Mouse (Mus musculus) neural tube, embryonic 11.5 days (tissue): ENCODE measurements around the gene Mrpl1. TPM values are rescaled to one million over a fixed set of nuclear protein-coding genes. Genes with fewer than 3 reads are reported as not detected.

ENCODE experiments used
- ATAC-seq: fragments of 200-750 bp; cut with Nextera tagmentation; 2 replicates; pipeline ENCODE4 v1.8.0; 2017; ENCODE audit warnings: moderate number of reproducible peaks, mild to moderate bottlenecking, moderate TSS enrichment, moderate library complexity; ENCODE audit not compliant: insufficient read depth, low FRiP score, low TSS enrichment
- DNase-seq: peaks from one replicate; pipeline ENCODE4 v3.0.0-alpha.2; 2015; ENCODE audit warnings: low spot score
- H3K27ac ChIP-seq: fragments of 300-500 bp; sonication (generic); 2 replicates; pipeline ENCODE4 v1.5.1; 2014; ENCODE audit warnings: low read depth, mild to moderate bottlenecking, low read length
- H3K27me3 ChIP-seq: fragments of 300-500 bp; sonication (generic); 2 replicates; pipeline ENCODE4 v1.6.1; 2014; ENCODE audit warnings: mild to moderate bottlenecking, low read length, mixed read lengths; ENCODE audit not compliant: control insufficient read depth, insufficient read depth
- H3K36me3 ChIP-seq: fragments of 300-500 bp; sonication (generic); 2 replicates; pipeline ENCODE4 v1.6.1; 2014; ENCODE audit warnings: mild to moderate bottlenecking, low read length, moderate library complexity, mixed read lengths; ENCODE audit not compliant: control insufficient read depth, insufficient read depth
- H3K4me1 ChIP-seq: fragments of 300-500 bp; sonication (generic); 2 replicates; pipeline ENCODE4 v1.6.1; 2014; ENCODE audit warnings: low read length, mixed read lengths; ENCODE audit not compliant: control insufficient read depth, insufficient read depth
- H3K4me2 ChIP-seq: fragments of 300-500 bp; sonication (generic); 2 replicates; pipeline ENCODE4 v1.6.1; 2014; ENCODE audit warnings: low read depth, mild to moderate bottlenecking, moderate library complexity
- H3K4me3 ChIP-seq: fragments of 300-500 bp; sonication (generic); 2 replicates; pipeline ENCODE4 v1.5.1; 2014; ENCODE audit warnings: low read depth, low read length
- H3K9ac ChIP-seq: fragments of 300-500 bp; sonication (generic); 2 replicates; pipeline ENCODE4 v1.6.1; 2014; ENCODE audit warnings: mild to moderate bottlenecking, low read length
- H3K9me3 ChIP-seq: fragments of 300-500 bp; sonication (generic); 2 replicates; pipeline ENCODE4 v1.6.1; 2016; ENCODE audit warnings: low read length; ENCODE audit not compliant: control insufficient read depth
- WGBS: fragments of 180-500 bp; shearing (Covaris S2); extraction: QIAGEN DNeasy Blood & Tissue Kit; methylation state at CpG from one replicate; pipeline ENCODE4 v1.1.7; 2014; 5-methylcytosine and 5-hydroxymethylcytosine counted together
- polyA plus RNA-seq: library from polyadenylated mRNA; unstranded; fragments of >200 nt; fragmentation: Nextera tagmentation; extraction: Ambion mirVana; gene quantifications from 2 replicates; pipeline ENCODE4 v1.2.1, GENCODE M21; 2014

Mrpl1 gene
- polyA plus RNA-seq, 1 experiment from 2014 or later, result 22.3 TPM

DNA sequence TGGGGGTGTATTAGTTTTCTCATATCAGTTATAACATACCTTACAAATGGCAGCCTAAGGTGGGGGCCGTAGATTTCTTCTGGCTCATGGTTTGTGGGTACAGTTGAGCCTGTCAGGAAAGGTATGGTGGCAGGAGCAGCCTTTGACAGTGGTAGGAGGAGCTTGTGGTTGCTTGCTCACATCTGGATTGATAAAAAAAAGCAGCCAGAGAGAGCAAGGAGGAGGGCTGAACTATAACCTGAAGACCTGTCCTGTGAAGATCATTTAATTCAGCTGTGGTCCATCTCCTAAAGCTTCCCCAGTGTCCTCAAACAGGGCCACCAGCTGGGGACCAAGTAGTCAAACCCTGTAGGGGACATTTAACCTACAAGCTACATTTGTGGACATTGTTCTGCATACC lies 12.0 kb downstream of the Mrpl1 start:
- no peak overlapping the region for H3K27ac ChIP-seq
- 91% methylated on average over 1 of the region's 1 CpGs for WGBS
- no peak for ATAC-seq

DNA sequence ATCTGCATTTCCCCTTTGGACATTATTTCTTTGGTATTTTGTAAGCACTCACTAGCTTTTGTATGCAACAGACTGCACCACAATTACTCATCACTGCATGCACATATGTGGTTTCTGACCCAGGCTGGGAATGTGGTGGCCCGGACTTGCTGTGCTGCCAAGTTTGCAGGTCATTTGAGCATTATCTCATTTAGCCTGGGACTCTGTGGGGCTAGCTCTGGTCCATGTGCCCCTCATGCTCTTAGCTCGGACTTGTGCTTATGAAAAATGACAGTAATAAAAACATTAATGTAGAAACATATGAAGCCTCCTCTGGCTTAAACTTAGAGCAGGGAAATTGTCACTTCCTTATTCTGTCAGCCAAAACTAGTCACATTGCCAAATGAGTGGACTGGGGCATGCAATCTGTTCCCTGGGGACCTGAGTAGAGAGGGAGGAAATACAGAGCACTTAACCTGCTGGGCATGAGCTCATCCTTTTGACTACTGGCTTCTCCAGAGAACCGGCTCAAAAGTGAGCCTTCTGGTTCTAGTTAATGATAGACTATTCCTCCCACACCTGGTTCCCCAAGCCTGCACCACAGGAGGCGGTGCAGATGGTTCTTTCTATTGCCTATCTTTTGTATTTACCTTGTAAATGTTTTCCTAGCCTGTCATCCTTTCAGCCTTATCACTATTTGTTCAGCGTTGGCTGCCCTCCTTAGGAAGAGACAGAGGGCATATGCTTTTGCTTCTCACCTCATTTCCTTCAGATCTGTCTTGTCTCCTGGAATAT lies 12.7 kb downstream of the Mrpl1 start:
- no peak overlapping the region for H3K27ac ChIP-seq
- H3K27me3 ChIP-seq, result no peaks in the 10 kb centered on the region
- H3K9ac ChIP-seq, result no peak overlapping the region
- H3K36me3 ChIP-seq, result peaks cover 2% of the 10 kb centered on the region; the same call in 1 of the 2 replicates
- no peaks in the 10 kb centered on the region for H3K9me3 ChIP-seq
- ATAC-seq (no peak), DNase-seq (no peak)
- H3K4me2 ChIP-seq, result no peak overlapping the region
- 73% methylated on average over 5 of the region's 5 CpGs for WGBS
- no peak overlapping the region for H3K4me3 ChIP-seq
- H3K4me1 ChIP-seq, result no peaks in the 10 kb centered on the region

More for the DNA sequence above, 12.0 kb downstream of the Mrpl1 start:
- no peak overlapping the region for H3K9ac ChIP-seq
- H3K36me3 ChIP-seq, result no peaks in the 10 kb centered on the region; the same call in 1 of the 2 replicates
- no peak for DNase-seq
- H3K4me2 ChIP-seq, result no peak overlapping the region
- H3K4me1 ChIP-seq, result no peaks in the 10 kb centered on the region
- no peak overlapping the region for H3K4me3 ChIP-seq
- H3K9me3 ChIP-seq, result no peaks in the 10 kb centered on the region
- no peaks in the 10 kb centered on the region for H3K27me3 ChIP-seq

DNA sequence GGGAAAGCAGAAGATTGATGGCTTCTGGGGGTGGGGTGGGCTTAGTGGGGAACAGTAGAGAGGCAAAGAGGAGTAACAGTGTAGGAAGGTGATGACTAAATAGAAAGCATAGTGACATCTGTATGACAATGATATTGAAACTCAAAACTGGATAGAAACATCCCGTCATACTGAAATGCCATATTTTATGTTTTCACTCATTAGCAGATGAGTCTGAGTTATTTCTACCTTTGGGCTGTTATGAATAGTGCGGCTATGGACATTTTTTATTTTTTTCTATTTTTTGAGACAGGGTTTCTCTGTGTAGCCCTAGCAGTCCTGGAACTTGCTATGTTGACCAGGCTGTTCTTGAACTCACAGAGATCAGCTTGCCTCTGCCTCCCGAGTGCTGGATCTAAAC lies 13.7 kb downstream of the Mrpl1 start:
- DNase-seq, result no peak
- WGBS, result 90% methylated on average over 3 of the region's 3 CpGs
- Histone ChIP-seq H3K4me1 (no peaks in the 10 kb centered on the region), H3K4me2 (no peak overlapping the region), H3K36me3 (peaks cover 2% of the 10 kb centered on the region; the same call in 1 of the 2 replicates), H3K27ac (no peak overlapping the region), H3K27me3 (no peaks in the 10 kb centered on the region), H3K4me3 (no peak overlapping the region), H3K9ac (no peak overlapping the region), H3K9me3 (no peaks in the 10 kb centered on the region)
- ATAC-seq, result no peak

DNA sequence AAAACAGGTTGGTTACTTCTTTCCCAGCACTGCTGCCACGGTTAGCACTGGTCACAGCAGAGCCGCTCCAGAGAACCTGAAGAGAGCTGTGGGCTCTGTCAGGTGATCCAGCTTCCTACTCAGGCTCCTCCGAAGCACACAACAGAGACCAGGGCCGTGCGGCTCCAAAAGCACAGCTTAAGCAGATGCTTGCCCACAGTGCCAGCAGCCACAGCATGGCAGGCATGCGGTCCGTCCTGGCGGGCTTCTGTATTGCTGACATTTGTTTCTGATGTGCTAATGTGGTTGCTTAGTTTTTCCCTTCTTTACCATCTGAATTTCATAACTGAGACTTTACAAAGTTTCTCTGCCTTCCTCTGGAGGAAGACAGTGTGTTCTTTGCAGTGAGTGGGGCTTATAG lies 17.2 kb downstream of the Mrpl1 start:
- H3K9me3 ChIP-seq, result no peaks in the 10 kb centered on the region
- no peaks in the 10 kb centered on the region for H3K27me3 ChIP-seq
- H3K4me3 ChIP-seq, result no peak overlapping the region
- WGBS, result 96% methylated on average over 8 of the region's 8 CpGs
- no peaks in the 10 kb centered on the region for H3K4me1 ChIP-seq
- no peak for DNase-seq
- H3K9ac ChIP-seq, result no peak overlapping the region
- H3K4me2 ChIP-seq, result no peak overlapping the region
- H3K27ac ChIP-seq, result no peak overlapping the region
- peaks cover 2% of the 10 kb centered on the region; the same call in 1 of the 2 replicates for H3K36me3 ChIP-seq
- no peak for ATAC-seq

DNA sequence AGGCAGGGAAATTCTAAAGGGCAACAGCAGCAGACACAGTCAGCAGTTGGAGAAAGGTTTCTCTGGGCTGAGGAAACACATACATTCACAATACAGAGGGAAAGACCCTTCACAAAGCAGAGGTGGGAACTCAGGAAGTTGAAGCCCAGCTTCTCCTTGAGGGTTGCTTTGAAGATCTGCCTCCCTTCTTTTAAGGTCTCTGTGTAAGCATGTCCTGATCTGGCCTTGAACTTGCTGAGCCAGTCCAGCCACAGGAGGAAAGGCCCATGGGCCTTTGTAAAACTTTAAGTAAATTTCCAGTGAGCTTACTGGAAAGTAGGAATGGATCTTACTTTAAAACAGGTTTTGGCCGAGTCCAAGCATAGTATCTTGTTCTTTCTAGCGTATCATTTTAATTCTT lies 19.7 kb downstream of the Mrpl1 start:
- Histone ChIP-seq H3K36me3 (peaks cover 2% of the 10 kb centered on the region; the same call in 1 of the 2 replicates), H3K9ac (no peak overlapping the region), H3K9me3 (no peaks in the 10 kb centered on the region), H3K27me3 (no peaks in the 10 kb centered on the region), H3K4me2 (no peak overlapping the region), H3K4me3 (no peak overlapping the region), H3K4me1 (no peaks in the 10 kb centered on the region), H3K27ac (no peak overlapping the region)
- 92% methylated on average over 2 of the region's 2 CpGs for WGBS
- ATAC-seq (no peak), DNase-seq (no peak)

DNA sequence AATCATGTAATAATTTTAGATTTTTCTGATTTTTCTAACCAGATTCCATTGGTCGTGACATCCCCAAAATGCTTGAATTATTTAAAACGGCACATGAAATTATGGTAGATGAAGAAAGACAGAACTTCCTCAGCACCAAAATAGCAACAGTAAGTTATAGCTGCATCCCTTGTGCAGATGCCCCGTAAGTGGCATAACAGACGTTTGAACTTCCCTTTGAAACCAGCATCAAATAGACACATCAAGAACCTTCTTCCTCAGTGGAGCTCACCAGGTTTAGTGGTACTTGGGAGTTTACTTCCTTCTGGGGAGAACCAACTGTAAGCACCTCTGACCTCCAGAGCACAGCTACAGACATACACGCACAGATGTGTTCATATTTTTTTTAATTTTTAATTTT lies 29.5 kb downstream of the Mrpl1 start:
- no peak for DNase-seq

DNA sequence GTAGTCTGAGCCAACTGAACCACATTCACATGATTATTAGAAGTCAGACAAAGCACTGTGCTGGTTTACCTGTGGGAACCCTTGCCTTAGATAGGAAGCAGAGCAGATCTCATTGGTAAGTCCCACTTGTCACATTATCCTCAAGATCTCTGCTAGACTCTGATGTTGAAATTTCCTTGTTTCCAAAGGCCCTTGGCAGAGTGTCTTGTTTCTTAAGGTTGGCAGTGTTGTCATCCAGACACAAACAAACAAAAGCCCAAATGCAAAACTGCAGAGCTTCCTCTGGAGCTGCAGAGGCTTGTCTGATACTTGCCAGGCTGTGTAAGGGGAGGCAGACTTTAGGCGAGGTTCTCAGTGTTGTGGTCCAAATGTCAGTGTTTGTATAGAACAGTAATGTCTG lies 31.6 kb downstream of the Mrpl1 start:
- DNase-seq (no peak), ATAC-seq (no peak)
- Histone ChIP-seq H3K36me3 (peaks cover 3% of the 10 kb centered on the region), H3K9me3 (no peaks in the 10 kb centered on the region), H3K4me3 (no peak overlapping the region), H3K9ac (no peak overlapping the region), H3K27ac (no peak overlapping the region), H3K4me2 (no peak overlapping the region), H3K4me1 (no peaks in the 10 kb centered on the region), H3K27me3 (no peaks in the 10 kb centered on the region)
- WGBS, result 92% methylated on average over 1 of the region's 1 CpGs

More for the DNA sequence above, 29.5 kb downstream of the Mrpl1 start:
- no peaks in the 10 kb centered on the region for H3K27me3 ChIP-seq
- peaks cover 3% of the 10 kb centered on the region for H3K36me3 ChIP-seq
- 92% methylated on average over 5 of the region's 5 CpGs for WGBS
- H3K9me3 ChIP-seq, result no peaks in the 10 kb centered on the region
- H3K4me2 ChIP-seq, result no peak overlapping the region
- no peak overlapping the region for H3K9ac ChIP-seq
- ATAC-seq, result no peak
- H3K4me1 ChIP-seq, result no peaks in the 10 kb centered on the region
- H3K27ac ChIP-seq, result no peak overlapping the region
- no peak overlapping the region for H3K4me3 ChIP-seq

DNA sequence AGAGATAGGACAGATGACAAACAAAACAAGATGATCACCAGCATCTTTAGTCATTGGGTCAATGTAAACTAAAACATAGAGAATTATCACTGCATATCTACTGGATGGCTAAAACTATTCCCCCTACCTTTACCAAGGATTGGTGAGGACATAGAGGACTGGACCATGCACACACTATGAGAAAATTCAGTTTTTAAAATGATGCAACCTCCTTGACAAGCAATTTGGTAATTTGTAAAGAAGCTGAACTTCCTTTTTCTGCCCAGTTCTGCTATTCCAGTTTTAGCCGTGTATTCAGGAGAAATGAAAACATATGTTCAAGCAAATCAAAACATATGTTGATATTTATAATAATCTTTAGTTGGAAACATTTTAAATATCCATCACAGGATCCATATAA lies 35.2 kb downstream of the Mrpl1 start:
- H3K4me2 ChIP-seq, result no peak overlapping the region
- no peak overlapping the region for H3K4me3 ChIP-seq
- no peak overlapping the region for H3K9ac ChIP-seq
- H3K4me1 ChIP-seq, result no peaks in the 10 kb centered on the region
- H3K9me3 ChIP-seq, result no peaks in the 10 kb centered on the region
- H3K27ac ChIP-seq, result no peak overlapping the region
- H3K36me3 ChIP-seq, result 0 out of 2 replicates have a peak, but pooled peaks cover 3% of the 10 kb centered on the region
- ATAC-seq (no peak), DNase-seq (no peak)
- WGBS, result 75% methylated on average over 1 of the region's 1 CpGs
- H3K27me3 ChIP-seq, result no peaks in the 10 kb centered on the region

DNA sequence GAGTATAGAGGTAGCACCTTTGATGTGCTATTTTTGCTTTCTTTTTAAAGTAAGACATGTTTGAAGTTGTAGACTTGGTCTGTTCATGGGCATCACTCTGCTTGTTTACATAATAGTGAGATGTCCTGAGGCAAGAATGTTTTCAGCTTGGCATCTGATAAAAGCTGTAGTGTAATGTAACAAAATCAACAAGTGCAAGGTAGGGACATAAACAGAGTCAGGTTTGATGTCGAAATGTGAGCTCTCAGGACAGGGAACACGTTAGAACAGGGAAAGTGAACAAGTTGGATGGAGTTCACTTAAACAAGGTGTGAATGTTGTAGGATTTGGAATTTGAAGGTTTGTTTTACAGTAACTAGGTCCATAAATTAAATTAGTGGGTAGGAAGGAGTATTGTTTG lies 44.7 kb downstream of the Mrpl1 start:
- no peak for DNase-seq
- 80% methylated on average over 2 of the region's 2 CpGs for WGBS
- H3K27ac ChIP-seq, result no peak overlapping the region

More for the DNA sequence above, 44.7 kb downstream of the Mrpl1 start:
- H3K9ac ChIP-seq, result no peak overlapping the region
- no peaks in the 10 kb centered on the region for H3K27me3 ChIP-seq
- no peaks in the 10 kb centered on the region for H3K36me3 ChIP-seq
- ATAC-seq, result no peak
- no peak overlapping the region for H3K4me2 ChIP-seq
- no peak overlapping the region for H3K4me3 ChIP-seq
- H3K4me1 ChIP-seq, result no peaks in the 10 kb centered on the region
- no peaks in the 10 kb centered on the region for H3K9me3 ChIP-seq
